Mouse (Mus musculus): ENCODE measurements around the gene Rin1. TPM values are rescaled to one million over a fixed set of nuclear protein-coding genes. Genes with fewer than 3 reads are reported as not detected.

Rin1 gene
- polyA plus RNA-seq, 1 experiment, result 10.4 TPM

DNA sequence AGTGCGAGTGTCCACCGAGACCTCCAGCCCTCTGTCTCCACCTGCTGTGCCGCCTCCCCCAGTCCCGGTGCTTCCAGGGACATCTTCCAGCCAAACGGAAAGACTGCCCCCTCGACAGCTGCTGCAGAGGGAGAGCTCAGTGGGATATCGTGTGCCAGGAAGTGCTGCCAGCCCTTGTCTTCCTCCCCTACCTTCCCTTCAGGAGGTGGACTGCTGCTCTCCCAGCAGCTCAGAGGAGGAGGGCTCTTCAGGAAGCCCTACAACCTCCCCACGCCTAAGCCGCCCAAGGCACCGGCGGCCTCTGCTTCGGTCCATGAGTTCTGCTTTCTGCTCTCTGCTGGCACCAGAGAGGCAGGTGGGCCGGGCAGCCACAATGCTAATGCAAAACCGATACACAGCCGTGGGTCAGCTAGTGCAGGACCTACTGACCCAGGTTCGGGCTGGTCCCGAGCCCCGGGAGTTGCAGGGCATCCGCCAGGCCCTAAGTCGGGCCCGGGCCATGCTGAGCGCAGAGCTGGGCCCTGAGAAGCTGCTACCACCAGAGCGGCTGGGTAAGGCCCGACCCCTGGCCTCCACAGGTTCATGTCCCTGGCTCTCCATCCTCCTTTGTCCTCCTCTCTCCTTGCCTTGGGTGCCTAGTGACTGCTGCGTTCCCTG lies 2.0 kb downstream of the Rin1 start:
- TF ChIP-seq CTCF (IDR thresholded peaks at IDR 0.05; ENCODE audit: insufficient read depth, low read length), result no peak
- TF ChIP-seq POLR2A (IDR thresholded peaks at IDR 0.05; ENCODE audit: borderline replicate concordance, extremely low read depth, low read depth, low read length), result no peak
- WGBS, result 54% methylated on average over 25 of the region's 25 CpGs
- DNase-seq, result no peak
- Histone ChIP-seq H3K4me3 (replicated peaks; ENCODE audit: extremely low read depth, low read depth, low read length) (no peak overlapping the region), H3K4me1 (ENCODE audit: control insufficient read depth, insufficient read depth, low read length) (peaks cover 3% of the 10 kb centered on the region; the same call in 1 of the 2 replicates)

DNA sequence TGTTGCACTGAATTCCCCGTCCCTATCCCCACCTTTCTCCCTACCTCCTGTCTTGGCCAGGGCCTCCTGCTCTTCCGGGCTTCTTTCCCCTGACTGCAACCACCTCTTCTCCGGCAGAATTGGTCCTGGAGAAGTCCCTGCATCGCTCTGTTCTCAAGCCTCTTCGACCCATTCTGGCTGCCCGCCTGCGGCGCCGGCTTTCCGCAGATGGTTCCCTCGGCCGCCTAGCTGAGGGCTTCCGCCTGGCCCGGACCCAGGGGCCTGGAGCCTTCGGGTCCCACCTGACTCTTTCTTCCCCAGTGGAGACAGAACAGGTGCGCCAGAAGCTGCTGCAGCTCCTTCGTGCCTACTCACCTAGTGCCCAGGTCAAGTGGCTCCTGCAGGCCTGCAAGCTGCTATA lies 2.6 kb downstream of the Rin1 start:
- peaks cover 3% of the 10 kb centered on the region; the same call in 1 of the 2 replicates for H3K4me1 ChIP-seq (ENCODE audit: control insufficient read depth, insufficient read depth, low read length)
- WGBS, result 82% methylated on average over 17 of the region's 17 CpGs
- no peak for DNase-seq
- no peak for TF ChIP-seq CTCF (IDR thresholded peaks at IDR 0.05; ENCODE audit: insufficient read depth, low read length)
- no peak for TF ChIP-seq POLR2A (IDR thresholded peaks at IDR 0.05; ENCODE audit: borderline replicate concordance, extremely low read depth, low read depth, low read length)
- no peak overlapping the region for H3K4me3 ChIP-seq (replicated peaks; ENCODE audit: extremely low read depth, low read depth, low read length)

DNA sequence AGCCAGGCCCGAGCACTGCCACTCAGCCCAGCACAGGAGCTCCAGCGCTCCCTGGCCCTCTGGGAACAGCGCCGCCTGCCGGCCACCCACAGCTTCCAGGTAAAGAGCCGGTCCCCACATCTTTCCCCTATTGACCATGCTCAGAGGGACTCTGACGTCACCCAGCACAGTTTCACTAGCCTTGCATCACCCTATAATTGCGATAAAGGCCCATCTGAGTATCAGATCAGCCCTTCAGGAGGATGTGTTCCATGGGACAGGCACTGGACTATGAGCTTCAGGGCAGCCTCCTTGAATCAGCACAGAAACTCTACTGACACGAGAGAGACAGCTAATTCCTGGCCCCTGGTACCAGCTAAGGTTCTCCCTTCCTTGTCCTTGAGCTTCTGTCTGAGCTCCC lies 3.6 kb downstream of the Rin1 start:
- no peak overlapping the region for H3K4me3 ChIP-seq (replicated peaks; ENCODE audit: extremely low read depth, low read depth, low read length)
- TF ChIP-seq CTCF (IDR thresholded peaks at IDR 0.05; ENCODE audit: insufficient read depth, low read length) (peak; percentile 54), POLR2A (IDR thresholded peaks at IDR 0.05; ENCODE audit: borderline replicate concordance, extremely low read depth, low read depth, low read length) (no peak)
- 47% methylated on average over 9 of the region's 9 CpGs for WGBS
- peak; percentile 57 for DNase-seq
- peaks cover 10% of the 10 kb centered on the region for H3K4me1 ChIP-seq (ENCODE audit: control insufficient read depth, insufficient read depth, low read length)

DNA sequence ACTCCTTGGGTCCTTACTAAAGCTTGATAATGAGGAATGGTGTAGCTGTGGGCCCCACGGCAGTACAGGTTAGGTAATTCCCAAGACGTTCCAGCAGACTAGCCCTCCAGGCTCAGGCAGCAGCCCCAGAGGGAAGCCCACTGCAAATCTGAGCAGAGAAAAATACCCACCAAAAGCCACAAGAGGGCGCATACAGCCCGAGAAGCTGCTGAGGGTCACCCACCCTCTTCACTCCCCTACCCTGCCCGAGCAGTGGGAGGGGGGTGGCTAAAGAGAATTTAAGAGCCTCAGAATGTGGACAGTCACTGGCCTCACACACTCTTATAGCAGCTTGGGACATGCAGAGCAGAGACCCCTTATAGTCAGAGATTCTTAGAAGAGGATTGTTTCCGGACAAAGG lies 6.0 kb downstream of the Rin1 start:
- H3K4me3 ChIP-seq (replicated peaks; ENCODE audit: extremely low read depth, low read depth, low read length), result no peak overlapping the region
- WGBS, result 23% methylated on average over 6 of the region's 6 CpGs
- peak; percentile 69 for TF ChIP-seq CTCF (IDR thresholded peaks at IDR 0.05; ENCODE audit: insufficient read depth, low read length)
- no peak for TF ChIP-seq POLR2A (IDR thresholded peaks at IDR 0.05; ENCODE audit: borderline replicate concordance, extremely low read depth, low read depth, low read length)
- H3K4me1 ChIP-seq (ENCODE audit: control insufficient read depth, insufficient read depth, low read length), result peaks cover 7% of the 10 kb centered on the region; the same call in 1 of the 2 replicates
- no peak for DNase-seq

DNA sequence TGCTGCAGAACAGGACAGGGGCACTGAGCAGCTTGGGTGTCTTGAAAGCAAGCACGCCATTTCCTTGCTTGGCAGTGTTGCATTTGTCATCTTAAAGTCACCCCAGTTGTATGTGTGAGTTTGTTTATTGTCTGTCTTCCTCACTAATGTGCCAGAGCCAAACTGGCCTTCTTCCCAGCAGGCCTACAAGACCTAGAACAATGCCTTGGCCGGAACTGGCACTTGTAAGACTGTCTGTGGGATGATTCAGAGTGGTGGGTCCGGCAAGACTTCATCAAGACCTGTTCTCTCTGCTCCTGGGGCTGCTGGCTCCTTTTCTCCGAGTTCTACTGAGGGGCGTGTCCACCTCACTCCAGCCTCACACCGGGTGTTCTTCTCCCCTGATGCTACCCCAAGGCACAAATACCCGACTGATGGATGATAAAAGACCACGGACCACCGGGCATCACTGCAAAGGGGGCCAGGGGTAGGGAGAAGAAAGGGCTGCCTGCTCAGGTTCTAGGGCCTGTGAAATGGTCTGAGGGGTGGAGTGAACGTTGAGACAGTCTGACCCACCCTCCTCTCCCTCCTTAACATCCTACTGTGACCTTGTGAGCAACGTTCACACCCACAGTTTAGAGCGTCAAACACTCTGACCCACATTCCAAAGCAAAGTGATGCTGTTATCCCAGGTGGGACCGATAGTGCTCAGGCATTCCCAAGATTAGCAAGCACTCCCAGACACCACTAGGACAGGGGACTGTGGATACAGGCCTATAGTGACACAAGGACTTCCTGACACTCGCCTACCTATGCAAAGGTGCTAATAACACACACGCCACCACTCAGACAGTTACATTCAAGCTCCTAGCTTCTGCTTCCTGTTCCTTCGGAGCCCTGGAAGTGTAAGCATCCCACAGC lies 7.8 kb downstream of the Rin1 start:
- 26% methylated on average over 16 of the region's 16 CpGs for WGBS

DNA sequence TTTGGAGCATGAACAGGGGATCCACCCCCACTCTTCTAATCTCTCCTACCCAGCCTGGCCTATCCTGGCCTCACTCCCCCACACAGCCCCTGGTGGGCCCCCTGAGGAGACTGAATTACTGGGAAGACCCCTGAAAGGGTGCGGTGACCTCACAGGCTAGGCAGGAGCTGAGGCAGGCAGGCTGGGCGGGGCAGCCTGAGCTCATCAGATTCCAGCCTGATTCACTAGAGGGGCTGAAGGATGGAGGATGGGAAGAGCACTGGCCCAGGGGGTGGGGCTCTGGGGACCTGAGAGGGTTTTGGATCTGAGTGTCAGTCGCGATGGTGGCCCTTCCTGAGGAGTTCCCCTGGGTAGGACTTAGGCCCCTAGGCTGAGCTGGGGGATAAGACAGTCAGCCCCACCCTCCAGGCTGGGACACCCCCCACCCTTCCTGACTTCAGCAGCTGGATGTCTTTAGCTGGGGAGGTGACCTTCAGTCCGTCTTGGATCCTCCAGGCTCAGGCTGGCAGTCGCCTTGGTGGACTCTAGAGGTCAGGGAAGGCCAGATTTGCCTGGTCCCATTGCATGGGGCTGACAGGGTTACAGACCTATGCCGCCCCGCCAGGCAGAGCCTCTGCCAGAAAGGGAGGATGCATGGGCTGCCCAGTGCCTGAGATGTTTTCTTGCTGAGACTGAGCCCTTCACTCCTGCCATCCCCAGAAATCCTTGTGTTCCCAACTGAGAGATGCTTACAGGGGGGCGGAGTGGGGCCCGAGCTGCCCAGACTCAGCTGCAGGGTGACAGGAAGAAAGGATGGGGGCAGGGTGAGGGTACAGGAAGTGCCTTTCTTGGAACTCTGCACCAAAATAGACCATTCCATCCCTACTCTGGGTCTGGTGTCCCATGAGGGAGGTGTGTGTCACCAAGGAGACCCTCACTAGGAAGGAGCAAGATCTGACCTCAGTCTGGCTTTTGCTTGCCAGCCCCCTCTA lies 8.8 kb downstream of the Rin1 start:
- no peak for DNase-seq
- TF ChIP-seq POLR2A (IDR thresholded peaks at IDR 0.05; ENCODE audit: borderline replicate concordance, extremely low read depth, low read depth, low read length) (no peak), CTCF (IDR thresholded peaks at IDR 0.05; ENCODE audit: insufficient read depth, low read length) (no peak)
- WGBS, result 20% methylated on average over 10 of the region's 10 CpGs
- Histone ChIP-seq H3K4me1 (ENCODE audit: control insufficient read depth, insufficient read depth, low read length) (peaks cover 7% of the 10 kb centered on the region; the same call in 1 of the 2 replicates), H3K4me3 (replicated peaks; ENCODE audit: extremely low read depth, low read depth, low read length) (no peak overlapping the region)

More for the DNA sequence above, 7.8 kb downstream of the Rin1 start:
- TF ChIP-seq POLR2A (IDR thresholded peaks at IDR 0.05; ENCODE audit: borderline replicate concordance, extremely low read depth, low read depth, low read length) (no peak), CTCF (IDR thresholded peaks at IDR 0.05; ENCODE audit: insufficient read depth, low read length) (no peak)
- DNase-seq, result no peak
- peaks cover 7% of the 10 kb centered on the region; the same call in 1 of the 2 replicates for H3K4me1 ChIP-seq (ENCODE audit: control insufficient read depth, insufficient read depth, low read length)
- H3K4me3 ChIP-seq (replicated peaks; ENCODE audit: extremely low read depth, low read depth, low read length), result no peak overlapping the region

DNA sequence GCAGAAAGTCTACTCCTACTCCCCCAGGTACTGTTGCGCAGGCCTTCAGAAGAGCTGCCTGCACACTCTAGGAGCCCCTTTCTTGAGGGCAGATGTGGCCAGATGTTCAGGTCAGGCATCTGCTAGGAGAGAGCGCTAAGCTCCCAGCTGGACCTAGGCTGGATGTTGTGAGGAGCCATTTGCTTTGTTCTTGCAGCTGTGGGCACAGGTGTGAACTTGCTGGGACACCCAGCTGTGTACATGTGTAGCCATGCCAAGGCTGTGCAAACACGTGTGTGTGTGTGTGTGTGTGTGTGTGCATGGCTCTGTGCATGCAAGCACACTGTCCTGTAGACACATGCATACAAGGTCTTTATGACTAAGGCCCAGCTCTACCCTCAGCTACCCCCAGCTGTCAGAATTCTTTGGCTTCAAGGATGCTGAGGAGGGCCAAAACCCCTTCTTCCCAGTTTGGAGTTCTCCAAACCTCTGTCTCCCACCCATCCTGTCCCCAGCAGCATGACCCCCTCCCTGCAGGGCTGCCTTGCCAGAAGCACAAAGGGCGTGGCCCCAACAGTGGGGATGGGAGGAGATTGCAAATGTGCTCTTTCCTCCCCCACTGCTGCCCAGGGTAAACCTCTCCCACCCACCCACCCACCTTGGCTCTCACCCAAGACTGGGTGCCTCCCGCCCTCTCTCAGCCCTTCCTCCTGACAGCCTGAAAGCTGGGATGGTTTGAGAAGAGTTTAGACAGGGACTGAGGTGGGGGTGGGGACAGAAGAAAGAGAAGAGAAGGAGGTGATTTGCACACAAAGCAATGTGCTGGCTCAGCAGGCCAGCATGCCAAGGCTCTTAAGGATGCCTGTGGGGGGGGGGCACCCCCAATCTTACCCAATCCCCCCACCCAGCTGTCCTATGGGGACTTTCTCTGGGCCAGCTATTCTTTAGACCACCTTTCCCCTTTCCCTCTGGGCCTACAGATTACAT lies 10.4 kb downstream of the Rin1 start:
- WGBS, result 45% methylated on average over 5 of the region's 5 CpGs
- TF ChIP-seq POLR2A (IDR thresholded peaks at IDR 0.05; ENCODE audit: borderline replicate concordance, extremely low read depth, low read depth, low read length), result no peak
- no peak for TF ChIP-seq CTCF (IDR thresholded peaks at IDR 0.05; ENCODE audit: insufficient read depth, low read length)
- Histone ChIP-seq H3K4me1 (ENCODE audit: control insufficient read depth, insufficient read depth, low read length) (peaks cover 7% of the 10 kb centered on the region; the same call in 1 of the 2 replicates), H3K4me3 (replicated peaks; ENCODE audit: extremely low read depth, low read depth, low read length) (no peak overlapping the region)
- no peak for DNase-seq

DNA sequence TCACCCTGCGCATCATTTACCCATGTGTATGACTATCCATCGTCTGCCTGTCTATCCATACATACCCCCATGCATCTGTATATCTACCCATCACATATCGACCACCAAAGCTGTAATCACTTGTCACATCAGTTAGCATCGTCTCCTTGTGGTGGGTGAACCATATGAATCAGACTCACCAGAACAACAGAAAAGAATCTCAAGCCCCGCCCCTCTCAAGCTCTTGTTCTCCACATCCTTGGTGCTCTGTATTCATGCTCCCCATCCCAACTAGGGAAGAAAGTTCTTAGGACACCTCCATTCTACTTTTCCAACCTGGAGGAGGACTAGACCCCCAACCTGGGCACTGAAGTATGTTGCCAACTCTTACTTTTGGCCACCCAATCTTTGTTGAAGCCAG lies 11.8 kb downstream of the Rin1 start:
- no peak overlapping the region for H3K4me3 ChIP-seq (replicated peaks; ENCODE audit: extremely low read depth, low read depth, low read length)
- DNase-seq, result no peak
- peaks cover 8% of the 10 kb centered on the region for H3K4me1 ChIP-seq (ENCODE audit: control insufficient read depth, insufficient read depth, low read length)
- WGBS, result 84% methylated on average over 5 of the region's 5 CpGs
- no peak for TF ChIP-seq POLR2A (IDR thresholded peaks at IDR 0.05; ENCODE audit: borderline replicate concordance, extremely low read depth, low read depth, low read length)
- TF ChIP-seq CTCF (IDR thresholded peaks at IDR 0.05; ENCODE audit: insufficient read depth, low read length), result no peak

Measured in lung, adult 2 months (tissue).